Comparison of ENCODE assay signal across 8 mouse cellular contexts in genomic region chr8:119424740-119425139, GRCm38 (mm10). TPM values are rescaled to one million over a fixed set of nuclear protein-coding genes. Genes with fewer than 3 reads are reported as not detected.
A peak's percentile ranks its signal among the peaks of the same experiment; 100 is the strongest.
DNase-seq lines count a peak whose midpoint lies in the region; ATAC-seq and TF ChIP-seq lines count a peak whose summit lies in the region.

No protein-coding gene starts in this region.

- no peak for TF ChIP-seq CTCF in kidney, postnatal 0 days (IDR thresholded peaks at IDR 0.05; ENCODE audit: low read depth)
- TF ChIP-seq CTCF in intestine, postnatal 0 days (IDR thresholded peaks at IDR 0.05; ENCODE audit: low read depth) = no peak

- no peak overlapping the region for H3K4me3 ChIP-seq in kidney, postnatal 0 days (replicated peaks; ENCODE audit: low read depth, low read length)
- H3K4me3 ChIP-seq in brown adipose tissue, adult 24 weeks (ENCODE audit: insufficient read depth, low read depth, low read length) = no peak overlapping the region
- no peak overlapping the region for H3K4me3 ChIP-seq in intestine, postnatal 0 days (ENCODE audit: low read depth, low read length)

- H3K27me3 ChIP-seq in kidney, postnatal 0 days (ENCODE audit: insufficient read depth, low read length) = no peaks in the 10 kb centered on the region
- no peaks in the 10 kb centered on the region for H3K27me3 ChIP-seq in intestine, postnatal 0 days (replicated peaks; ENCODE audit: control insufficient read depth, insufficient read depth, low read length)

- ATAC-seq in kidney, postnatal 0 days (replicated peaks; ENCODE audit: low FRiP score, low read depth) = no peak
- no peak for ATAC-seq in intestine, postnatal 0 days
- peak; percentile 30 for ATAC-seq in monocyte, adult 5-6 weeks (replicated peaks; ENCODE audit: insufficient number of reproducible peaks, low FRiP score, low TSS enrichment, poor library complexity, severe bottlenecking)
- no peak for ATAC-seq in erythroblast, adult 5-6 weeks (replicated peaks; ENCODE audit: low FRiP score, poor library complexity, severe bottlenecking)

- no peak for DNase-seq in kidney, postnatal 0 days (ENCODE audit: low spot score)
- DNase-seq in kidney, postnatal 14 days = no peak
- no peak for DNase-seq in embryo, embryonic 11 days
- DNase-seq in cerebellum, adult 8-10 months = no peak

- 55% methylated on average over 10 of the region's 10 CpGs for WGBS in kidney, postnatal 0 days
- WGBS in intestine, postnatal 0 days = 70% methylated on average over 10 of the region's 10 CpGs

- H3K9ac ChIP-seq in kidney, postnatal 0 days (ENCODE audit: low read depth, low read length) = no peak overlapping the region
- H3K9ac ChIP-seq in intestine, postnatal 0 days (ENCODE audit: low read depth, low read length) = no peak overlapping the region

- H3K4me1 ChIP-seq in kidney, postnatal 0 days (replicated peaks; ENCODE audit: insufficient read depth, low read length) = peaks cover 26% of the 10 kb centered on the region
- peaks cover 74% of the 10 kb centered on the region for H3K4me1 ChIP-seq in brown adipose tissue, adult 24 weeks (ENCODE audit: control insufficient read depth, insufficient read depth, insufficient read length, low read length)
- no peaks in the 10 kb centered on the region for H3K4me1 ChIP-seq in intestine, postnatal 0 days (replicated peaks; ENCODE audit: control insufficient read depth, insufficient read depth, low read length)

- H3K27ac ChIP-seq in kidney, postnatal 0 days = peak overlapping the region; percentile 66; the same call in 1 of the 2 replicates
- H3K27ac ChIP-seq in brown adipose tissue, adult 24 weeks (replicated peaks; ENCODE audit: low read depth, low read length) = peak overlapping the region; percentile 98
- H3K27ac ChIP-seq in intestine, postnatal 0 days (ENCODE audit: low read depth, low read length) = peak overlapping the region; percentile 21

- no peaks in the 10 kb centered on the region for H3K9me3 ChIP-seq in kidney, postnatal 0 days (replicated peaks; ENCODE audit: low read length)
- H3K9me3 ChIP-seq in intestine, postnatal 0 days (ENCODE audit: control insufficient read depth) = no peaks in the 10 kb centered on the region

- H3K4me2 ChIP-seq in kidney, postnatal 0 days (ENCODE audit: low read length) = no peak overlapping the region
- no peak overlapping the region for H3K4me2 ChIP-seq in intestine, postnatal 0 days (replicated peaks; ENCODE audit: low read depth)

- H3K36me3 ChIP-seq in kidney, postnatal 0 days (ENCODE audit: insufficient read depth, low read length) = no peaks in the 10 kb centered on the region
- H3K36me3 ChIP-seq in intestine, postnatal 0 days (ENCODE audit: control insufficient read depth, insufficient read depth) = no peaks in the 10 kb centered on the region; the same call in 1 of the 2 replicates

RNA-seq across cellular contexts. Expression of gene Osgin1, which starts 9.2 kb away (rescaled TPM):
- 4.1 and 4.4 TPM in 2 replicates for polyA plus RNA-seq in kidney, postnatal 0 days (2015; fragmentation: Nextera tagmentation; extraction: Ambion mirVana)
- polyA plus RNA-seq in brown adipose tissue, adult 24 weeks (2012; ENCODE audit: insufficient read depth, insufficient read length, missing spikeins) = 1.9 and 2.2 TPM in 2 replicates
- 17.7 and 19.6 TPM in 2 replicates for polyA plus RNA-seq in intestine, postnatal 0 days (2015; fragmentation: Nextera tagmentation; extraction: Ambion mirVana)
- 6.2 to 9.9 TPM (median 7.8 TPM) in 3 replicates for total RNA-seq in monocyte, adult 5-6 weeks (2017)
- total RNA-seq in erythroblast, adult 5-6 weeks (2015; ENCODE audit: low replicate concordance) = 1.7 TPM in 2 replicates
- total RNA-seq in erythroblast, adult 5-6 weeks (2017; ENCODE audit: low replicate concordance) = 0.70 and 0.94 TPM in 2 replicates

RNA-seq across cellular contexts. Expression of gene Necab2, which starts 21.8 kb away (rescaled TPM):
- polyA plus RNA-seq in kidney, postnatal 0 days (2015; fragmentation: Nextera tagmentation; extraction: Ambion mirVana) = 0.61 and 0.79 TPM in 2 replicates
- polyA plus RNA-seq in brown adipose tissue, adult 24 weeks (2012; ENCODE audit: insufficient read depth, insufficient read length, missing spikeins) = not detected in 2 replicates
- polyA plus RNA-seq in intestine, postnatal 0 days (2015; fragmentation: Nextera tagmentation; extraction: Ambion mirVana) = 1.0 and 1.3 TPM in 2 replicates
- not detected in 3 replicates for total RNA-seq in monocyte, adult 5-6 weeks (2017)
- not detected in 2 replicates for total RNA-seq in erythroblast, adult 5-6 weeks (2015; ENCODE audit: low replicate concordance)
- not detected in 2 replicates for total RNA-seq in erythroblast, adult 5-6 weeks (2017; ENCODE audit: low replicate concordance)

RNA-seq across cellular contexts. Expression of gene Mlycd, which starts 30.1 kb away (rescaled TPM):
- polyA plus RNA-seq in kidney, postnatal 0 days (2015; fragmentation: Nextera tagmentation; extraction: Ambion mirVana) = 19.5 and 21.9 TPM in 2 replicates
- 72.3 and 74.2 TPM in 2 replicates for polyA plus RNA-seq in brown adipose tissue, adult 24 weeks (2012; ENCODE audit: insufficient read depth, insufficient read length, missing spikeins)
- 29.0 and 29.4 TPM in 2 replicates for polyA plus RNA-seq in intestine, postnatal 0 days (2015; fragmentation: Nextera tagmentation; extraction: Ambion mirVana)
- total RNA-seq in monocyte, adult 5-6 weeks (2017) = 8.7 to 15.0 TPM (median 10.3 TPM) in 3 replicates
- total RNA-seq in erythroblast, adult 5-6 weeks (2015; ENCODE audit: low replicate concordance) = 2.7 TPM in 1 of 2 replicates, not detected in the other
- total RNA-seq in erythroblast, adult 5-6 weeks (2017; ENCODE audit: low replicate concordance) = 1.3 and 1.8 TPM in 2 replicates

Comparison
In these comparisons a context has a peak if more than half of its experiments do, and no peak if none do; other contexts are left out.
1. H3K27ac ChIP-seq: peak in every context shown above with its lines; median percentile 98 in brown adipose tissue, adult 24 weeks; 66 in kidney, postnatal 0 days; 21 in intestine, postnatal 0 days.